Comparison of ENCODE assay signal across 16 mouse cellular contexts in the genomic region with DNA sequence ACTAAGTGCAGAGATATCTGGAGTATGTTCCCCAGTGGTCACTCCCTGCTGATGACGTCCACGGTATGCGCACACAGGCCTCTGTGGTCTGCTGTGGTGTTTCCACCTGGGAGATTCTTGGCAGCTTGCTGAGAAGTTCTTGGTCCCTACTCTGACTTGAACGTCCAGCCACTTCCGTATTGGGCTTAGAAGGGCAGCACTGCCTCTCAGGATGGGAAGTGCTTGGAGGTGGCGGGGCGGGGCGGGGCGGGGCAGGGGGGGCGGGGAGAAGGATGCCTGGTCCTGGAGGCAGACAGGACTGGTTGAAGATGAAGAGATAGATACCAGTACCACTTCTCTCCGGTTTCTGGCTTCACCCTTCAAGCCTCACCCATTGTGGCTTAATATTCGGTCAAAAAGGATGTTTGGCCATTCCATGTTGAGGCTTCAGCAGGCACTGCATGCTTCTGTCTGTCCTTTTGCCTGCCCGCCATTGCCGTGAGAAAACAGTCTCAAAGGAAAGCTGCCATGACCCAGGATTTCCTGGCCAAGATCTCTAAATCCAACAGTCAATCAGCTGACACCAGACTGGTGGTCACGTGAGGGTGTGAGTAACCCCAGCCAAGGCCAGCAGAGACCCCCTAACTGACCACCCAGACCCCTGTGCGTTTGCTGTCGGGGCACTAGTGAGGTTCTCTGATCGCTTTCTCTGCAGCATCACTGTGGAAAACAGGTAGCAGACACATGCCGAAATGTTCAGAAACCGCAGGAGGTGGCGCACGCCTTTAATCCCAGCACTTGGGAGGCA. TPM values are rescaled to one million over a fixed set of nuclear protein-coding genes. Genes with fewer than 3 reads are reported as not detected.
DNase-seq lines count a peak whose midpoint lies in the region; ATAC-seq lines count a peak whose summit lies in the region.
"Had no signal": no experiment of that assay in that cellular context is flagged by ENCODE, and none has a peak within 500 bp of the region (broad histone marks: within the 10 kb centered on the region; RNA-seq: fewer than 3 reads in every experiment).

No protein-coding gene starts in this region.

- no peak overlapping the region for H3K4me3 ChIP-seq in kidney, embryonic 16.5 days (ENCODE audit: low read length)
- H3K4me3 ChIP-seq: forebrain, embryonic 15.5 days; limb, embryonic 15.5 days had no signal

- peak; percentile 77 for DNase-seq in heart, adult 11 months
- no peak for DNase-seq in heart, adult 9 months (ENCODE audit: low spot score in 2 of 2)
- DNase-seq in kidney, postnatal 36 days: no peak
- DNase-seq in gastrocnemius, adult 8-10 months (ENCODE audit: low spot score in 2 of 2): no peak
- no peak for DNase-seq in gastrocnemius, adult 18-20 months (ENCODE audit: low spot score)
- DNase-seq: adrenal gland, postnatal 10 days; kidney, adult 8-10 months; right cerebral cortex, postnatal 4 days had no signal

- no peak overlapping the region for H3K27ac ChIP-seq in kidney, embryonic 16.5 days (ENCODE audit: low read length)
- H3K27ac ChIP-seq: forebrain, embryonic 15.5 days; limb, embryonic 15.5 days had no signal

- 46% methylated on average over 21 of the region's 22 CpGs for WGBS in kidney, embryonic 16.5 days

- H3K36me3 ChIP-seq in kidney, embryonic 16.5 days (ENCODE audit: insufficient read depth, low read length): no peaks in the 10 kb centered on the region
- H3K36me3 ChIP-seq: forebrain, embryonic 15.5 days; limb, embryonic 15.5 days had no signal

- no peak overlapping the region for H3K9ac ChIP-seq in kidney, embryonic 16.5 days (replicated peaks; ENCODE audit: low read length)
- H3K9ac ChIP-seq: forebrain, embryonic 15.5 days; limb, embryonic 15.5 days had no signal

- peak; percentile 49 for ATAC-seq in kidney, embryonic 16.5 days (ENCODE audit: low FRiP score, low TSS enrichment)
- peak; percentile 22 to 42; a peak in 1 of 4 replicates for ATAC-seq in hematopoietic stem cell, adult 5-6 weeks (replicated peaks in 1 of 2; ENCODE audit: insufficient read depth in 1 of 2, low FRiP score in 2 of 2, low TSS enrichment in 1 of 2, low read depth in 1 of 2, poor library complexity in 2 of 2, severe bottlenecking in 2 of 2)
- ATAC-seq in megakaryocyte-erythroid progenitor cell, adult 5-6 weeks (replicated peaks; ENCODE audit: low FRiP score, low TSS enrichment, poor library complexity, severe bottlenecking): peak; percentile 42; the same call in 1 of the 2 replicates
- ATAC-seq: forebrain, embryonic 15.5 days had no signal

- H3K4me1 ChIP-seq in kidney, embryonic 16.5 days (ENCODE audit: insufficient read depth, low read length): peaks cover 7% of the 10 kb centered on the region; the same call in 1 of the 2 replicates
- H3K4me1 ChIP-seq: forebrain, embryonic 15.5 days had no signal

- H3K27me3 ChIP-seq in kidney, embryonic 16.5 days (ENCODE audit: insufficient read depth, low read length): no peaks in the 10 kb centered on the region
- H3K27me3 ChIP-seq: forebrain, embryonic 15.5 days; limb, embryonic 15.5 days had no signal

- no peaks in the 10 kb centered on the region for H3K9me3 ChIP-seq in kidney, embryonic 16.5 days (ENCODE audit: low read length)
- H3K9me3 ChIP-seq: forebrain, embryonic 15.5 days; limb, embryonic 15.5 days had no signal

- H3K4me2 ChIP-seq in kidney, embryonic 16.5 days (replicated peaks; ENCODE audit: low read depth, low read length): peak overlapping the region; percentile 33
- H3K4me2 ChIP-seq: forebrain, embryonic 15.5 days; limb, embryonic 15.5 days had no signal

RNA-seq across cellular contexts. Expression of a gene that starts 33.1 kb away (rescaled TPM):
- polyA plus RNA-seq in kidney, embryonic 16.5 days (2015; fragmentation: Nextera tagmentation; extraction: Ambion mirVana): 8.0 and 9.2 TPM in 2 replicates
- total RNA-seq in hematopoietic stem cell, adult 5-6 weeks (2017): 0.15 and 11.3 TPM in 2 replicates
- 0.24 and 2.4 TPM in 2 replicates for total RNA-seq in megakaryocyte-erythroid progenitor cell, adult 5-6 weeks (2014; fragmentation: Nextera tagmentation)
- total RNA-seq in megakaryocyte-erythroid progenitor cell, adult 5-6 weeks (2017): 0.72 TPM in 1 of 2 replicates, not detected in the other
- total RNA-seq in gastrocnemius, adult 8-10 months (2022): 10 to 100 TPM; 17.4 to 22.5 (median 20.3) TPM
- total RNA-seq in gastrocnemius, adult 18-20 months (2021): 10 to 100 TPM; 19.8 to 21.4 TPM

RNA-seq across cellular contexts. Expression of a gene that starts 46.3 kb away (rescaled TPM):
- polyA plus RNA-seq in kidney, embryonic 16.5 days (2015; fragmentation: Nextera tagmentation; extraction: Ambion mirVana): not detected in 2 replicates
- total RNA-seq in hematopoietic stem cell, adult 5-6 weeks (2017): not detected in 2 replicates
- not detected in 2 replicates for total RNA-seq in megakaryocyte-erythroid progenitor cell, adult 5-6 weeks (2014; fragmentation: Nextera tagmentation)
- not detected in 2 replicates for total RNA-seq in megakaryocyte-erythroid progenitor cell, adult 5-6 weeks (2017)
- total RNA-seq in gastrocnemius, adult 8-10 months (2022): not detected
- under 1 TPM in 1 of 2 experiments, not detected in 1; 0.32 TPM for total RNA-seq in gastrocnemius, adult 18-20 months (2021)
- total RNA-seq: adrenal gland, postnatal 10 days; layer of hippocampus, postnatal 14 days had no signal
- polyA plus RNA-seq: cortical plate, adult 2 months; gonadal fat pad, adult 2 months; limb, embryonic 15.5 days had no signal
